Mouse (Mus musculus): ENCODE measurements at regions not wholly inside any gene's neighbourhood (a gene's known extent, or its start where the extent isn't known, plus 50 kb on each side); places are given as distances from the start of the nearest gene placed in this dataset.

DNA sequence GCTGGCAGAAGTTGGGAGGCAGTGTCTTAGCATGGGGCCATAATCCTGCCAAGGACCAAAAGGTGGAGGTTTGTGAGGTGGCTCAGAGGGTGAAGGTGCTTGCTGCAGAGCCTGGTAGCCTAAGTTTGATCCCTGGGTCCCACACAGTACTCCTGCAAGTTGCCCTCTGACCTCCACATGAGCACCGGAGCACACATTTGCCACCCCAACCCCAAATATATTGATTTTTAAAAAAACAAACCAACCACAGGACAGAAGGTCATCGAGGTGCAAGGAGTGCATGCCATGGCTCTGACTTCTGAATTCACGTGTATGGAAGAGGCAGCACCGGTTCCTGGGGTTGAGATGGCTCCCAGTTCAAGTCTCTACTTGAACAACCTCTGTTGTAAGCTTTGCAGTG is 186.2 kb downstream of the Rplp1 start:
- TF ChIP-seq CTCF (IDR thresholded peaks at IDR 0.05; ENCODE audit: low read depth) (no peak), EP300 (IDR thresholded peaks at IDR 0.05; ENCODE audit: low read depth) (no peak)
